Mouse (Mus musculus): ENCODE measurements at regions not wholly inside any gene's neighbourhood (a gene's known extent, or its start where the extent isn't known, plus 50 kb on each side); places are given as distances from the start of the nearest gene placed in this dataset.

DNA sequence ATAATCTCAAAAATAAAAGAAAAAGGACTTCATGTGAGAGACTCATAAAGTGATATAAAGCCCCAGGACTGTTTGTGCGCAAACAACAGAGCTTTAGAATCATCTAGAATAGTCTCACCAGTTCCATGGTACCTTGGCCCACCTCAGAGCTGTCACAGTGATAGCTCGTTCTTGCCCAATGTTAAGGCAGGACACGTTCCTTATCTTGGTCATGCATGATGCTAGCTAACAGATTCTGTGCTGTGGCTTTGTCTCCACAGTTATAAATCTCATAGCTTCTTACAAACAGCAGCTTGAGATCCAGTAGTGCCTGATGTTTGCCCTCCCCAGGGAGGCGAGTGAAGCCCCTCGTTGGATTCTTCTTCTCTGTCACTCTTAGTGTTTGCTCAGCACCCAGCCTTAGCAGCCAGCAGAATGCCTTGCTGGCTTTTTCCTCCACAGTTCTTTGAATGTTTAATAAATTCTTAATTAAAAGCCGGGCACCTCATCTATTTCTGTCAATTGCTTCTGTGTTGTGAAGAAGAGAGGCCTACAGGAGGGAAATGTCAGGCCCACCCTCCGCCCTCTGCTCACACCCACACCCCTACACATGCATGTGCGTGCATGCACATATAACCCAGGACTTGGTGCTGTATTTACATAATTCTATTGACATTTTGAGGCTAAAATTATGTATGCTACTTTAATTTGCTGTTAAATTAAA is 515.6 kb upstream of the Fam160b2 start:
- no peak for TF ChIP-seq CTCF (IDR thresholded peaks at IDR 0.05; ENCODE audit: insufficient read depth, low read length)
- TF ChIP-seq POLR2A (IDR thresholded peaks at IDR 0.05; ENCODE audit: borderline replicate concordance, extremely low read depth, low read depth, low read length) = no peak
